Mouse (Mus musculus): ENCODE data around the gene Nek6. TPM values are rescaled to one million over a fixed set of nuclear protein-coding genes. Genes with fewer than 3 reads are reported as not detected.
A peak's percentile ranks its signal among the peaks of the same experiment; 100 is the strongest.

The Nek6 gene
- total RNA-seq, 2 experiments from 2014 or later: 43.8 to 49.7 TPM

DNA sequence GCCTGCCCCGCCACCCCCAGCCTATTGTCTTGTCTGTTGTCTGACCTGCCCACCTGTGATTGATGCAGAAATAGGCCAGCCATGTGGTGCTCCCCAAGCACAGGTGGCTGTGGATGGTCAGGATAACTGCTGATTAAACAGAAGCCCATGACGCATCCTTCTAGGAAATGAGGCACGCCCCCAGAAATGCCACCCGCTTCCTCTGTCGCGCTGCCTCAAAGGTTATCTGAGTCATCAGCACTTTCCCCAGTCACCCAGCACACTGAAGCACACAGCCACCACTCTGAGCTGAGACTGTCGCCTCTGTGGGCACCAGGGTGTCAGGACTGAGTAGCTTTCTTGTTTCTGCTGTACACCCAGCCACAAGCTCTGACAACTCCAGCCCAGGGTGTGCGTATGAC is 24.9 kb downstream of the Nek6 start:
- no peak for DNase-seq (ENCODE audit: low spot score in 2 of 2)

DNA sequence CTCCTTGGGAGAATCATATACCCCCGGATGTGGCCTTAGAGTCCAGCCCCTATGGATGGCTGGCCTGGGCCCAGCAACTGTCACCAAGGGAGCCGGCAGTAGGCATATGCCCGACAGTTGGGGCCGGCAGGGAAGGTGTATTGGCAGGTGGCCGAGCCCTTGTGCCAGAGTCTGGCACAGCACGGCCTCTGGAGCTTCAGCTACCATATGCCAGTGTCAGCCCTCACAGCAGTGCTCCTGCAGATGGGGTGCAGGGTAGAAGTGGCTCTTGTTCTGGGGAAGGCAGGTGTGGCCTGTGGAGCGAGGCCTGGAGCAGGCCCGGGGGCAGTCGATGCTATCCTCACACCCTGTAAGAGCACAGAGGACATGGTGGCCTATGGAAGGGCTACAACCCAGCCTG is 28.2 kb downstream of the Nek6 start:
- peak in 1 of 2 experiments; percentile 32 for DNase-seq (ENCODE audit: low spot score in 2 of 2)

DNA sequence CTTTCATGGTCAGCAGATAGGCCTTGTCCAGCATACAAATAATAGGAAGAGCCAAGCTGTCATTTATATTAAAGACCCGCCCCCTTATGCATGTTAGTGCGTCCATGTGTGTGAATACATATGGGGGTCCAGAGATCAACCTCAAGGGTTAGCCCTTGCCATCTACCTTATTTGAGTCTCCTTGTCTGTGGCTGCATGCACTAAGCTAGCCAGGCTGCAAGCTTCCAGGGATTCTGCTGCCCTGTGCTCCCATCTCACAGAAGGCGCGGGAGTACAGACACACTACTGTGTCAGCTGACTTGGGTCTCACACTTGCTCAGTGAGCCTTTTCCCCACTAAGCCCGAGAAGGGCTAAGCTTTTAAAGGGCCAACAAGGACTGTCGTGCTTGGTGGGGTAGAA is 29.2 kb downstream of the Nek6 start:
- no peak for DNase-seq (ENCODE audit: low spot score in 2 of 2)

DNA sequence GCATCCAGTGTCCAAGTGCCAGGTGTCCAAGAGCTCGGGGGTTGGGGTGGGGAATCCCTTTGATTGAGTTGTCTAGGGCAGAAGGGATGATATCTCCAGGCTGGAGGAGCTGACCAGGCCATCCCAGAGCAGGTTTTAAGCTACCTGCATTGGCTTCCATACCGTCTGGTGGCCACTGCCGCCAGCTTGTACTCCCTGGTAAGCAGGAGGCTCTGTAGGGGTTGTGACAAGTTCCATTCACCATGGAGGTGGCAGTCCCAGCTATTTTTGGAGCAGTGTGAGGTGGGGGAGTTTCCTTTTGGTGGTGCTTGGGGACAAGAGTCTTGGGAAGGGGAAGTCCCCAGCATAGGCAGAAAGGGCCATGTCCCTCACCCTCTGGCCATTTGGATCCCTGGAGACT is 29.7 kb downstream of the Nek6 start:
- DNase-seq (ENCODE audit: low spot score in 2 of 2): no peak

DNA sequence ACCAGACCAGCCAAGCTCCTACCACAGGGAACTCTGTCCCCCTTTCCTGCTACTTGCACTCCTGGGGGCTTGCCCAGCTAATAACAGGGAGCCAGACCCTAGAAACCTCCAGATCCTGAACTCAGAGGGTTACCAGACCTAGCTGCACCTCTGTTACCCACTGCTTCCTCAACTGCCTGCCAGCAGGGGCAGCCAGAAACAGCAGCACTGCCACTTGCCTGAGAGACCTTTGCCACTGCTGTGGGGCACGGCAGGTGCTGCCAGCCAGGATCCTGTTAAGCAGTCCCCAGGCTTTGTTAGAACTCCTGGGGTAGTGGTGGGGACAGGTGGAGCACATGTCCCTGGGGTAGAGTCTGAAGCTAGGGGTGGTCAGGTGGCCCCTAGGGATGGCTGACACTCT is 30.1 kb downstream of the Nek6 start:
- no peak for DNase-seq (ENCODE audit: low spot score in 2 of 2)

DNA sequence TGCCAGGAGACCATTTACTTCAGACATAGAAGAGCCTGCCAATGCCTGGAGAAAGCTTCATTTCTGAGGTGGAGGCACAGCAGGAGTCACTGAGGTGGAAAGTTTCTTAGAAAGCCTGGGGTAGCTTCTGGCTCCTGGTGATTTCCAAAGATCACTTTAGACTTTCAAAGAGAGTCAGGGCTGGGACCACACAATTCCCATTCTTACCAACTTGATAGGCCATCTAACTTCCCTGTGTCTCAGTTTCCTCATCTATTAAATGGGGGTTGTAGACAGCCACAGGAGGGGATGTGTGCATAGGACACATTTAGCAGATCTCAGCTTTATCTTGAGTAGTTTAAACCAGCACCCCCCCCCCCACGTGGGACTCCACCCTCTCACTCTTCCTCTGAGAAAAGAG is 30.9 kb downstream of the Nek6 start:
- DNase-seq (ENCODE audit: low spot score in 2 of 2): no peak

DNA sequence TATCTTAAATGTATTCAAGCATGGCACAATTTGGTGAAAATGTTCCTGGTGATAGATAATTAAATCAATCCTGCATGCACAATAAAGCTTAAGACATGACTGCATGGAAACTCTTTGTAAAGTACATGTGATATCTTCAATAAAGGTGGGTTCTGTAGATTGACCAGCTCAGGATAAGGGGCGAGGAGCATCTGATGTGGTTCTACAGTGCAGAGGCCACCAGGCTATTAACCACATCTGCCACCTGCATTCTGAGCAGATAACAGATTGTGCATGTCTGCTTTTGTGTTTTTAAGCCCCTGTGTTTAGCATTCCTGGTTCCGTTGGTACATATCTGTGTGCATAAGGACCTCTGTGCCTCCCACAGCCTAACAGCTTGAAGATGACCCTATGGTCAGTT is 31.7 kb downstream of the Nek6 start:
- DNase-seq (ENCODE audit: low spot score in 2 of 2): no peak

DNA sequence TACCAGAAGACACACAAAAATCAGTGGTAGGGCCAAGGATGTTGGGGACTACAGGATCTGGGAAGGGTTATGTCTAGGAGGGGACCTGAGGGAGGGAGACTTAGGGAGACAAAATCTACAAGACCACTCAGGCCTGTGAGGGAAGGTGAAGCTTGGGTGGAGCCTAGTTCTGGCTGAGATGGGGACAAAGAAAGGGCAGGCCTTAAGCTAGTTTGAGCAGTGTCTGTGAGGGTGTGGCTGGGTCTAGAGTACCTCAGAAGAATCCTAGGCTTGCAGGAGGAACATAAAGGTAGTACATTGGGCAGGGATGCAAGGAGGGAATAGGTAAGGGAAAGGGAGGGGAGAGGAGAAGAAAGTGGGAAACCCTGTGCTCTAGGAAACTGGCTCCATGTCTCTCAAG is 32.9 kb downstream of the Nek6 start:
- no peak for DNase-seq (ENCODE audit: low spot score in 2 of 2)

DNA sequence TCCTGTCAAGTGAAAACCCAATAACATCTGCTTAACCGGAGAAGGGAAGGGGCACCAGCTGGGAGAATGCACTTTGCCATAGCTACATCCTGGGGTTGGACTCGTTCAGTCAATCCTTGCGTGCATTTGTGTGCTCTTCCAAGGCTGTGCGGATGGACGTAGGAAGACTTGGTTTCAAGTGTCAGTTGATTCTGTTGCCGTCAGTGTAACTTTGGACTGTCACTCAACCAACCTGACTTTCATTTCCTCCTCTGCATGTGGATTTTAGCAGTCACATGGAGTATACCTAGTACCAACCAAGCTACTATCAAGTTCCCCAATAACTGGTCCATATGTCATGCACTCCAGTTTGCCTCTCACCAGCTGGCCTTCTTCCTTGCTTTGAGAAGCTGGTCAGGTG is 33.5 kb downstream of the Nek6 start:
- DNase-seq (ENCODE audit: low spot score in 2 of 2): no peak

DNA sequence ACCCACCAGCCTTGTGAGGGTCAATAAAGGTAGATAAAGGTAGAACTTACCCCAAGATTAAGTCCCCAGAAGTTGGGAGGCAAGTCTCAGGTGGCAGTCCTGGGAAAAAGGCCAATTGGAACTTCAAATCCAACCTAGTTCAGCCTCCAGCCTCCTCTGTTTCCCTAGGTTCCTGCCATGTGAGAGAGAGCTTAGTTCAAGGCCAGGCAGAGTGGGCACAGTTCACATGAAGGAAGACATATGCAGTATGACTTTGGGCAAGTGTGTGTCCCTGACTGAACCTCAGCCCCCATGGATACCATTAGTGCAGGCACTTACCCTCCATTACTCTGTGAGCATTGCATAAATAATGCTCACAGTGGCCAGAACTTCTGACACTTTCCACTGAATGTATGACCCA is 34.3 kb downstream of the Nek6 start:
- no peak for DNase-seq (ENCODE audit: low spot score in 2 of 2)

DNA sequence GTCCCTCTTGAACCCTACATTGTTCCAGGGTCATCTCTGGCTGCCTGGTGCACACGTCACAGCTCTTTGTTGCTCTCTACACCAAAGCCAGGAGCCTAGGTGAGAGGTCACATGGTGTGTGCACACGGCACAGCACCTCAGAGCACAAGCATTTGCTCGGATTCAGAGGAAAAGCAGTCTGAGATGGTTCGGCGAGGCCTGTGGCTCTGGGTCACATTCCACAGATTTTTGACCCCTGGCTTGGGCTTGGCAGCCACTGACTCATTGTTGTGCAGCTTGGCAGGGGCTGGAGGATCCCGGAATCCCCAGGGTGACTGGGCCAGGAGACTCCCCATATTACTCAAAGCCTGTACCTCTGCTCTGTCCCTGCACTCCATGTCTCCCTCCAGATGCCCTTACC is 34.8 kb downstream of the Nek6 start:
- DNase-seq (ENCODE audit: low spot score in 2 of 2): no peak

DNA sequence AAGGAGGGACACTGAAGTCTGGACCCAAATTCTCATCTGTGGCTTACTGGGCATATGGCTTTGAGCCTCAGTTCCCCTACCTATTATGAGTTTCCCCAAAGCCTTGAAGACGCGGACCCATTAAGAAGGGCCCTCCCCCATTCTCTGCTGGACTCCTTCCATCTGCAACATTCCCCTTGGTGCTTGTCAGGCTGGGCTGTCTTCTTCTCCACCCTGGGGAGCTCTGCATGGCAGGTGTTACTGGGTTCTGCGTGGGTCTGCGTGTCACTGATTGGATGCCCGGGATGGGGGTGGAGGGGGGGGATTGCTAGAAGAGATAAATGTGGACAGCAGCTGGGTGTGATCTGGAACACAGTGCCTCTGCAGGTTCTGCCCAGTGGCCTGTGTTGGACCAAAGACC is 35.3 kb downstream of the Nek6 start:
- DNase-seq (ENCODE audit: low spot score in 2 of 2): no peak

DNA sequence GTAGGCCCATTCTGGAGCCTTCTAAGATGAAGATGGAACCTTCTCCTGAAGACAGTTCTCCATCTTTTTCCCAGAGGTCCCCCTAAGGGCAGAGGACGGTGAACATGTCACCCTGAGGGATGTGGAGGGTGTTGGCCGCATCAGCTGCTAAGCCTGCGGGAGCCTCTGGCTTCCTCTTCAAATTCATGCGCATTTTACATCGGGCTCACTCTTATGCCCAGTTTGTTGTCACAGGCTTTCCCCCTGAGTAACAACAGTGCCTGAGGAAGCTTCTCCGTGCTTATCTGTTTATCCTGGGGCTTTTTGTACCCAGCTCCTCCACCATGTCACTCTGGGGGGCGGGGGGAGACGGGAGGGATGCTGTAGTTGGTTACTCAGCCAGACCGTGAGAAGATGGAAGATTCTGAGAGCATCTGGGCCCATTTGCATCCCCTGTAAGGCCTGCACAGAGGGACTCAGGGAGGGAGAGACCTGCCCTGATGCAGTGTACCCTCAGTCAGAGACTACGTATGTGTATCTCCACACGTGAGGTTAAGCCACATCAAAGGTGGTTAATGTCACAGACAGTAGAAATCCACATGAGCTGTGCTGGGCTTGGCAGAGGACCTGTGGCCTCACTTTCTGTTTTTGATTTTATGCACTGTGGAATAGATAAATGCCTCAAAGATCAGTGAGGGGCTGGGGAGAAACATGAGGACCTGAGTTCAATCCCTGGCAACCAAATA is 36.5 kb downstream of the Nek6 start:
- DNase-seq (ENCODE audit: low spot score in 2 of 2): no peak

DNA sequence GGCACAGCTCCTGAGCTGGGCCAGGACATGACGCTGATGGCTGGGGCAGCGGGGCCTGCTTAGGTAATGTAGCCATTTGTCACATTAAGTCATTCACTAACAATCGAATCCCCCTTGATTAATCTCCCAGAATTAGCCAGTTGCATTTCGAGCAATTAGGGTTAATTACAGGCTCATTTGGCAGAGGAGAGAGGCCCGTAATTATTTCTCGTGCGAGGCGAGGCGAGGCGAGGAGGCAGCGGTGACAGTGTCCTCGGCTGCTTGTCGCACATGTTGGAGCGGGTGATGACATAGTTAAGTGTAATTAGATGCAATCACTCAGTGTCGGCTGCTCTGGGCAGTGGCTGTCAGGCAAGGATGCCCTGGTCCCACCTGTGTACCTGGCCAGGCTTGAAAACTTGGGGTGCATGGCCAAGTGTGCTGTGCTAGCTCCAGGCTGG is 40.6 kb downstream of the Nek6 start:
- no peak for DNase-seq (ENCODE audit: low spot score in 2 of 2)

DNA sequence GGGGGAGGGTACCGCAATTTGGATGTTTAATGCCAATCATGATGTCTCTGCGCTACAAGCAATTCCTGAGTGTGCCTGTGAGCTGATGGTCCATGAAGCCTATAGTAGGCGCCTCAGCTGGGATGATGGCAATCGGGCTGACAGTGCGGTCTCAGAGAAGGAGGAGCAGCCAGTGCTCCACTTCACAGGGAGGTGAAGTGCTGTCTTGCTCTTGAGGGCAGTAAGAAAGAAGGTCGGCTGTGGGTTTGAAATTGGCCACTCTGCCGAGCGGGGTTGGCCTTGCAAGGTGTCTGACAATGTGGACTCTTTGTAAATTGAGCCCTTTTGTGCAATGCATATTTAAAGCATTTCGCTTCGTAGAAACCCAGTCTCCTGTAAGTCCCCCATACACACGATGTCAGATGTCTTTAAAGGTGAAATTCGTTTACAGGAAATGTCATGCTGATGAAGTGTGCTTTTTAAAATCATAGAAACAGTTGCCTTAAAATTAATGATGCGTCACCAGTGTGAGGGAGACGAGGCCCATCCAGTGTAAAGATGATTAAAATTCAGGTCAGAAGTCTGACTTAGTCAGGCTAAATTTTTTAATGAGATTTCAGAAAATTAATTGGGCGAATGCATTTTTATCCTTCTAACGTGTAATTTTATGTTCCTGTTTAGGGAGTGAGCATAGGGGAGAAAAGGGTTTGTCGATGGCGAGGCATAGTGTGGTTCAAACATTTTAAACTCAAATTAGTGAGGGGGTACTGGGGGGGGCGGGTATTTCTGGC is 43.0 kb downstream of the Nek6 start:
- no peak for DNase-seq (ENCODE audit: low spot score in 2 of 2)

DNA sequence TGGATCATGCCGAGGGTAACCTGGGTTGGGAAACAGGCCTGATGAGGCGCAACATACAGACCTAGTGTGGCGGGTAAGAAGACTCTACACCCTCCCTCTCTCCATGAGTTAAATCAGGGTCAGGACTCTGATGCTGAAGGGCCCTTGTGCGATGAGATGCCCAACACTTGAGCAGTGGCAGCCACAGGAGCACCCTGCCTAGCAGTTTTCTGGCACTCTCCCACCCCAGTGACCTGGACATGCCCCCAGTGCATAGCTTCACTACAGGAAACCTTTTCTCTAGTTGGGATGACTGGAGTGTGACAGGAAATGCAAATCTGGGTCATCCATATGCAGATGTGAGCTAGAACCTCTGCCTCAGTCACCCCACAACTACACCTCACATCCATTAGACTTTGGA is 44.2 kb downstream of the Nek6 start:
- no peak for DNase-seq (ENCODE audit: low spot score in 2 of 2)

DNA sequence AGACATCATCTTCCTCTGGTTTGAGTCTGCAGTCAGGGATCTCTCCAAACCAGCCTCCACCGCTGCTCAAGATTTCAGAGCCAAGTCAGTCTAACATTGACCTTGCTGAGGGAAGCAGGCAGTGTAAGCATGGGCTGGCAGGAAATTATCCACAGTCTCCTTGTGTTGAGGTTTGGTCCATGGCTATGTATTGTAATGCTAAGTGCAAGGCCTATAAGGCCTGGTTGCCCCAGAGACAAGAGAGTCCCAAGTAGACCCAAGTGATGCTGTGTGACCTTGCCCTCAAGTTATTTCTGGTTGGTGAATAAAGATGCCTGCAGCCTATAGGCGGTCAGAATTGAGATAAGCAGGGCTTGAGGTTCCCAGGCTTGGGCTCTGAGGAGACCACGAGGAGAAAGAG is 45.3 kb downstream of the Nek6 start:
- no peak for DNase-seq (ENCODE audit: low spot score in 2 of 2)

DNA sequence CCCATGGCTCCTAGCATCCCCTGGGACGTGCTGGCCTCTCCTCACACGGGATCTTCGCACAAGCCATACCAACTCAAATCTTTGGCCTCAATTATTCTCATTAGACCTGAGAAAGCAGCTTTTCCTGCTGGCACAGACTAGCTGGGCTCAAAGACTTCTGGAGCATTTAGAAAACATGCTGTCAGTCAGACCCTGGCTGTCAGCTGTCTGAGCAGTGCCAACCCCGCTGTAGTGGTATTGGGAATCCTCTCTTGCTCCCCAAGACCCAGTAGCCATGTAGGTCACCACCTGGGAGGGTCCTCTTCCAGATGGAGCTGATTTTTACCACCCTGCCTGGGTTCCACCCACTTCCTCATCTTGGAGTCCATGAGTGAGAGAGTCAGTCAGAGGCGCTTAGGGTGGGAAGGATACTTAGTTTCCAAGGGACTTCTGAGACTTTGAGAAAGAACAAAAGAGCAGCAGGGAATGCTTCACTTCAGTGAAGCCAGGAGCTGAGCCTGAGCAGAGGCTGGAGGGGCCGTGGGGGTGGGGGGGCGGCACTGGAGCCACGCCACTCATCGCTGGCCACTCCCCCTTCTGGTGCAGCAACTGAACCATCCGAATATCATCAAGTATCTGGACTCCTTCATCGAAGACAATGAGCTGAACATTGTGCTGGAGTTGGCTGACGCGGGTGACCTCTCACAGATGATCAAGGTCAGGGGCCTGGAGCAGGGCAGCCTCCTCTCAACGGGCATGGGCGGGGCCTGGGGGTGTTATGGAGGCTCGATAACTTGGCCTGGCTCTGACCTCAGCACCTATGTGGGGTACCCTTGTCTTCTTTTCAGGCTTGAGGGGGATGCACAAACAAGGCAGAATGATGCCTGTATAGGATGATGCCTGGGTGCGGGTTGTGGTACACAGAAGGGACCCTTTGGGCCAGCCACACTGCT is 49.1 kb downstream of the Nek6 start:
- DNase-seq (ENCODE audit: low spot score in 2 of 2): no peak

DNA sequence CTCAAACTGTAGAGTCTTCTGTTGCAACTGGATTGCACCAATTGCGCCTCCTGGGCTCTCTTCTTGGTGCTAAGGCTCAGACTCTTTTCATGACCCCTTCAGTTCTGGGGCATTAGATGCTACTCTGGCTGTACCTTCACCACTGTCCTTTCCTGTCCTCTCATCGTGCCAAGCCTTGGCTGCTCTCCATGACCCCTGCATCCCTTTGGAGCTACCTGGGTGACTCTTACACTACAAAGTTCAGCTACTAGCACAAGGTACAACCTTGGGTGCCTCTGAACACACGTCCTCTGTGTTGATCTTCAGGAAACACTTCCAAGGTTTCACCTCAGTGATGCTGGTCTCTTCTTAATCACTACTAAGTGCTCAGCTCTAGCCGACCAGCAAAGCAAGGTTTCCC is 51.2 kb downstream of the Nek6 start:
- no peak for DNase-seq (ENCODE audit: low spot score in 2 of 2)

DNA sequence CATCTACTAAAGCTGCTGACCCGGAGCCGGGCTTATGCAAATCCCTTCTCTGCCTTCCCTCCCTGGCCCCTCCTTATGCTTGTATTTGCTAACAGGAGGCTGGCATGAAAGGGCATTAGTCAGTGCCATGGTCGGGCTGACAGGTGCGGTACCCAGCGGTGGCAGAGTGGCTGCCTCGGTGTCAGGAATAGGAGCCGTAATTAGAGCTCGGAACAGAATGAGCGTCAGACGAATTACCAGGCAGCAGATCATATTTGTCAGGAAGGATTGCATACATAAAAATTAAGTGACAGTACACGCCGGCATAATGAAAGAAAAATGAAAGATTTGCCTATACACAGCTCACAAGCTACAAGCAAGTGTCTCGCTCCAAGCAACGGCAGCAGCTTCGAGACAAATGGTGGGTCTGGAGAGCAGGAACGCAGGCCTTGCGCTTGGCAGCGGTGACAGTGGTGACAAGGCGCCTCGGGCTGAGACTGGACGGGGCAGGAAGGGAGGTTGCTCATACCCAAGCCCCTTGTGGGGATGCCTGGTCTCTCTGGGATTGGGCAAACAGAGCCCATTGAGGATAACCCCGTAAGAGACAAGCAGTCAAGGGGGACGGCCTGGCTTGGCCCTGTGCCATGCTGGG is 60.6 kb downstream of the Nek6 start:
- DNase-seq (ENCODE audit: low spot score in 2 of 2): no peak

DNA sequence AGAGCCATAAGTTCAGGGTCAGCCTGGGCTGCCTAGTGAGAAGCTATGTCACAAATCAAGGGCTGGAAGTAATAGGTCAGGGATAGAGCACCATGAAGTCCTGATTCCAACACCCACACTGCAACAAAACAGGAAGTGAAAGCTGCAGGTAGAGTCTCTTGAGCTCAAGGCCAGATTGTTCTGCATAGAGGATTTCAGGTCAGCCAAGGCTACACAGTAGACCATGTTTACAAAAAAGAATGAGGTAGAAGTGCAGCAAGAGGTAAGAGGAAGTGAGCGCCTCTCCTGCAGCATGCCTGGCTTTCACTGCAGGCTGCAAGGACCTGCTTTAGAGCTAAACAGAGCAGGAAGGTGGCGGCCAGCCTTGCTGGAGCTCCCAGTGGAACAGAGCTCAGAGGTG is 63.3 kb downstream of the Nek6 start:
- DNase-seq (ENCODE audit: low spot score in 2 of 2): no peak

Measured in layer of hippocampus, postnatal 10 days (tissue).